Mouse (Mus musculus): ENCODE measurements around the gene Gpc1.

DNA sequence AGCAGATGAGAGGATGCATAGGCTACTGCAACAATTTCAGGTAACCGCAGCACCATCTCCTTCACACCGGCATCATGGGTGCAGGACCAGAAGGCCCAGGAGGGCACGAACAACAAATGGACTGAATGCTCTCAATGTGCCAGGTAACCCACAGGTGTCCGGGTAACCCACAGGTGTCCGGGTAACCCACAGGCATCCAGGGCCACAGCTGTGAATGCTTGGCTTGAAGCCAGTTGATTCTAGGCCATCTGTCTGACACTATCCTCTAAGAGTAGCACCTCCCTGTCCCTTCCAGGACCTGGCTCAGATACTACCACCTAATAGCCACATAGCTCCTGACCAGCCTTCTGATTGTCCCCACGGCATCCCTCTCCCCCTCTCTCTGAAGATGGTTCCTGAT lies 50.5 kb downstream of the Gpc1 start:
- TF ChIP-seq GATA1 (IDR thresholded peaks at IDR 0.05; ENCODE audit: low read length) (no peak), TAL1 (IDR thresholded peaks at IDR 0.05; ENCODE audit: low read length) (no peak)
